Mouse (Mus musculus) kidney, postnatal 36 days (tissue): Measurements from ENCODE around the gene Alkbh5.

ENCODE experiments used
- DNase-seq, 2 experiments: peaks; one replicate each; pipeline ENCODE4 v3.0.0; 2021 to 2022; ENCODE audit warnings: mixed read lengths in 2 of 2

The Alkbh5 gene

GRCm38 (mm10) chr11:60536180-60536858 lies at the start of gene Alkbh5:
TSS of gene Alkbh5 (plus strand) at chr11:60536381.
- peak in 1 of 2 experiments; percentile 34 for DNase-seq

GRCm38 (mm10) chr11:60492726-60493125 lies 43.5 kb upstream of the Alkbh5 start:
- DNase-seq: no peak

- DNase-seq: no peak
Measured at GRCm38 (mm10) chr11:60495692-60496091, 40.5 kb upstream of the Alkbh5 start.

- DNase-seq: no peak
Measured at GRCm38 (mm10) chr11:60507281-60507680, 28.9 kb upstream of the Alkbh5 start.

- DNase-seq: peak in 1 of 2 experiments; percentile 38
Measured at GRCm38 (mm10) chr11:60508950-60509349, 27.2 kb upstream of the Alkbh5 start.

- DNase-seq: peak in 1 of 2 experiments; percentile 40
Measured at GRCm38 (mm10) chr11:60509500-60509899, 26.7 kb upstream of the Alkbh5 start.

GRCm38 (mm10) chr11:60511893-60512292 lies 24.3 kb upstream of the Alkbh5 start:
- no peak for DNase-seq

- no peak for DNase-seq
Measured at GRCm38 (mm10) chr11:60512520-60512919, 23.7 kb upstream of the Alkbh5 start.

GRCm38 (mm10) chr11:60514941-60515340 lies 21.2 kb upstream of the Alkbh5 start:
- DNase-seq: no peak

GRCm38 (mm10) chr11:60518305-60518704 lies 17.9 kb upstream of the Alkbh5 start:
- peak; percentile 34 to 38 for DNase-seq

- DNase-seq: no peak
Measured at GRCm38 (mm10) chr11:60522027-60522426, 14.2 kb upstream of the Alkbh5 start.

GRCm38 (mm10) chr11:60522661-60523365 lies 13.4 kb upstream of the Alkbh5 start:
- DNase-seq: no peak

- peak; percentile 82 to 88 for DNase-seq
Measured at GRCm38 (mm10) chr11:60526461-60526860, 9.7 kb upstream of the Alkbh5 start.

- DNase-seq: no peak
Measured at GRCm38 (mm10) chr11:60535676-60536075, 505 bp upstream of the Alkbh5 start.

GRCm38 (mm10) chr11:60536859-60537467 lies 782 bp downstream of the Alkbh5 start:
- DNase-seq: peak; percentile 92 to 96

GRCm38 (mm10) chr11:60537468-60538347 lies 1.5 kb downstream of the Alkbh5 start:
- DNase-seq: peak; percentile 98 to 99

GRCm38 (mm10) chr11:60538371-60539281 lies 2.4 kb downstream of the Alkbh5 start:
- peak; percentile 56 to 67 for DNase-seq

GRCm38 (mm10) chr11:60539540-60539939 lies 3.4 kb downstream of the Alkbh5 start:
- no peak for DNase-seq

- DNase-seq: peak; percentile 70 to 71
Measured at GRCm38 (mm10) chr11:60540002-60540610, 3.9 kb downstream of the Alkbh5 start.

- DNase-seq: peak; percentile 33 to 62
Measured at GRCm38 (mm10) chr11:60540761-60541160, 4.6 kb downstream of the Alkbh5 start.

GRCm38 (mm10) chr11:60541831-60542230 lies 5.7 kb downstream of the Alkbh5 start:
- DNase-seq: no peak
